Mouse (Mus musculus): ENCODE data around the gene Zp3. TPM values are rescaled to one million over a fixed set of nuclear protein-coding genes. Genes with fewer than 3 reads are reported as not detected.

The Zp3 gene
- 0.24 TPM in 1 of 2 replicates, not detected in the other for polyA plus RNA-seq (2015; fragmentation: Nextera tagmentation; extraction: Ambion mirVana)

GRCm38 (mm10) chr5:135979904-135980303, at the start of gene Zp3:
Zp3 (plus strand) TSS chr5:135980099.
- Histone ChIP-seq H3K9ac (replicated peaks) (no peak within 1 kb of the TSS), H3K27ac (no peak within 1 kb of the TSS), H3K9me3 (no peaks in the 10 kb centered on the region), H3K4me1 (replicated peaks) (no peaks in the 10 kb centered on the region), H3K36me3 (no peaks in the 10 kb centered on the region), H3K4me2 (replicated peaks) (no peak within 1 kb of the TSS), H3K27me3 (no peaks in the 10 kb centered on the region), H3K4me3 (replicated peaks) (no peak within 1 kb of the TSS)
- ATAC-seq = no peak
- 78% methylated on average over 8 of the region's 8 CpGs for WGBS

DNA sequence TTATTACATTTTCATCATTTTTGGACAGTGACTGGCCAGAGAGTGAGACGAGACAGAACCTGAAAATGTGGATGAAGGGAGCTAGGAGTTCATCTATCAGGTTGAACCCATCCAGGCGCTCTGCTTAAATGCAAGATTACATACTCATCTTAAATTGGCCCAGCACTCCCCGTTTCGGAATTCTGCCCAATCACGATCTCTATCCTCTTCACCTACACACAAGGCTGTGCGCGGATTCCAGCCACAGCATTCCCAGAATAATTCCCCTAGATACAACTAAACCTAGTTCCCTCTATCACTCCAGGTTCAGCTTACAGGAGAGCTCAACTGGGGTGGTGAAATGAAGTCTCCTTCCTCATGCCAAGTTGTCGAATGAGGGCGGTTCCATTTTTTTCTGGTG, 48.4 kb upstream of the Zp3 start:
- peak overlapping the region; percentile 92 for H3K4me3 ChIP-seq (replicated peaks)
- H3K36me3 ChIP-seq = peaks cover 55% of the 10 kb centered on the region
- H3K4me1 ChIP-seq (replicated peaks) = peaks cover 66% of the 10 kb centered on the region
- H3K9ac ChIP-seq (replicated peaks) = peak overlapping the region; percentile 17; the same call in 1 of the 2 replicates
- peak overlapping the region; percentile 67 for H3K4me2 ChIP-seq (replicated peaks)
- H3K27me3 ChIP-seq = no peaks in the 10 kb centered on the region
- no peaks in the 10 kb centered on the region for H3K9me3 ChIP-seq
- WGBS = 93% methylated on average over 9 of the region's 9 CpGs
- ATAC-seq = no peak
- H3K27ac ChIP-seq = no peak overlapping the region

DNA sequence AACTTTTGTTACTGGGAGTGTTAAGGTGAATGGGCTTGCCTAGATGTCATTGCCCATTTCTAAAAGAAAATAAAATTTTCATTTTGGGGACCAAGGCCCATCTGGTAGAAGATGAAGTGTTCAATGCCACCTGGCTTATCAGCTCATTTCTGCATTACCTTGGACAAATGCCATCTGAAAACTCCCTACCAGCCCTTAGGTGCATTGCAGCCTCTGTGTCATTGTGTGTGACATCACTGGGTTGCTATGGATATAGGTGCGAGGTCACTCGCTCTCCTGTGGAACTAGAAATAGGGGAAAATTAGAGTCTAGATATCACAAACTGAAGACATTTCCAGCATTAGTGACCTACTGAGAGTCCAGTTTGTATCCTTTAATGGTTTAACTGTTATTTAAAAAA, 47.5 kb upstream of the Zp3 start:
- WGBS = 70% methylated on average over 2 of the region's 2 CpGs
- no peak for ATAC-seq
- H3K27me3 ChIP-seq = no peaks in the 10 kb centered on the region
- H3K27ac ChIP-seq = no peak overlapping the region
- peak overlapping the region; percentile 67 for H3K4me2 ChIP-seq (replicated peaks)
- H3K4me3 ChIP-seq (replicated peaks) = peak overlapping the region; percentile 92
- peak overlapping the region; percentile 49 for H3K9ac ChIP-seq (replicated peaks)
- peaks cover 47% of the 10 kb centered on the region for H3K36me3 ChIP-seq
- peaks cover 58% of the 10 kb centered on the region for H3K4me1 ChIP-seq (replicated peaks)
- no peaks in the 10 kb centered on the region for H3K9me3 ChIP-seq

DNA sequence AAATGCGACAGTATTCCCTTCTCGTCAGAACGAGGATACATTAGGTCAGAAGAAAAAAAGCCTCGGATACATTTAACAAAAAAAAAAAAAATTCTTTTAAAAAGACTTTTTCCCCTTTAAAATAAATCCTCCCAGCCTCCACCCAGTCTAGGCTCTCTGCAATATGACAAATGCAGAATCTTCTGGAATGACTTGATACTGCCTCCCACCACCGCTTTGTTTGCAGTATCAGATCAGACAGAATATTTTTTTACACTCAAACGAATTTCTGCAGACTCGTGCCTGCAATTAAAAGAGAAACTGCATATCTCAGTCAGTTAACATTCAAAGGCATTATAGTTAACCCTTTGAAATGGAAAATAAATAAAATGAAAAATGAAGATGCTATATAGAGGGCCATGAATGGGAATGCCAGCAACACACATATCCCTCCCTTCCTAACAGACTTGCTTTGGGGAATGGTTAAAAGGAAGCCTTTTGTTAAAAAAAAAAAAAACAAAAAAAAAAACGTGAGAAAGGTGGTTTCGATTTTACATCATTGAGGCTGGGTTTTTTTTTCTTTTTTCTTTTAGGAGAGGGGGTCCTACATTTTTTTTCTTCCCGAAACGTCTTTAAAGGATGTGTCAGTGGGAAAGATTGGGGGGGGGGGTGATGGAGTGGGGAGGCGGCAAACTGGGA, 46.5 kb upstream of the Zp3 start:
- Histone ChIP-seq H3K27ac (peak overlapping the region; percentile 99), H3K36me3 (peaks cover 38% of the 10 kb centered on the region), H3K9ac (replicated peaks) (peak overlapping the region; percentile 98), H3K4me3 (replicated peaks) (peak overlapping the region; percentile 92), H3K9me3 (no peaks in the 10 kb centered on the region), H3K27me3 (no peaks in the 10 kb centered on the region), H3K4me1 (replicated peaks) (peaks cover 51% of the 10 kb centered on the region), H3K4me2 (replicated peaks) (peak overlapping the region; percentile 67)
- 13% methylated on average over 12 of the region's 12 CpGs for WGBS
- ATAC-seq = no peak

DNA sequence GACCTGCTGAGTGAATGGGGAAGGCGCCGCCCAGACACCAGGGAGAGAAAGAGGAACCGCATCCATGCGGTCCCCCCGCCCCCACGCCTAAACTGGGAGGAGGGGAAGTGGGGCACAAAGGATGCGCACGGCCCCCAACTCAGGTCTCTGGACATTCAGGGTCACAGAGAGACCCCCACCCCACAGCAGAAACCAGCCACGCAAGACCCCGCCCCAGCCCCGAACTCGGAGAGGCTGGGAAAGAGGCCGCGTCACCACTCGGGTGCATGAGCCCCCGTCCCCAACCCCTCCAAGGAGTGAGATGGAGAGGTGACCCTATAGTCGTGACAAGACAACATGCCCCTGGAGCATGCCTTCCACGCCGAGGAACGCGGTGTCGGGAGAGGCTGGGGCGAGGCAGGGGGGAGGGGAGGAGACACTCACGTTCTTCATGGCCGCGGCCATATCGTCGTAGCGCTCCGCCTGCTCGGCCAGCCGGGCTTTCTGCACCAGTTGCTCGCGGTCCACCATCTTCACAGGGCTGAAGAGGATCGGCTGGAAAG, 45.9 kb upstream of the Zp3 start:
- H3K4me2 ChIP-seq (replicated peaks) = peak overlapping the region; percentile 67
- peak overlapping the region; percentile 98 for H3K9ac ChIP-seq (replicated peaks)
- peak overlapping the region; percentile 99 for H3K27ac ChIP-seq
- peaks cover 33% of the 10 kb centered on the region for H3K36me3 ChIP-seq
- no peaks in the 10 kb centered on the region for H3K9me3 ChIP-seq
- ATAC-seq = peak; percentile 76
- WGBS = 2% methylated on average over 33 of the region's 35 CpGs
- H3K4me1 ChIP-seq (replicated peaks) = peaks cover 46% of the 10 kb centered on the region
- no peaks in the 10 kb centered on the region for H3K27me3 ChIP-seq
- peak overlapping the region; percentile 92 for H3K4me3 ChIP-seq (replicated peaks)

DNA sequence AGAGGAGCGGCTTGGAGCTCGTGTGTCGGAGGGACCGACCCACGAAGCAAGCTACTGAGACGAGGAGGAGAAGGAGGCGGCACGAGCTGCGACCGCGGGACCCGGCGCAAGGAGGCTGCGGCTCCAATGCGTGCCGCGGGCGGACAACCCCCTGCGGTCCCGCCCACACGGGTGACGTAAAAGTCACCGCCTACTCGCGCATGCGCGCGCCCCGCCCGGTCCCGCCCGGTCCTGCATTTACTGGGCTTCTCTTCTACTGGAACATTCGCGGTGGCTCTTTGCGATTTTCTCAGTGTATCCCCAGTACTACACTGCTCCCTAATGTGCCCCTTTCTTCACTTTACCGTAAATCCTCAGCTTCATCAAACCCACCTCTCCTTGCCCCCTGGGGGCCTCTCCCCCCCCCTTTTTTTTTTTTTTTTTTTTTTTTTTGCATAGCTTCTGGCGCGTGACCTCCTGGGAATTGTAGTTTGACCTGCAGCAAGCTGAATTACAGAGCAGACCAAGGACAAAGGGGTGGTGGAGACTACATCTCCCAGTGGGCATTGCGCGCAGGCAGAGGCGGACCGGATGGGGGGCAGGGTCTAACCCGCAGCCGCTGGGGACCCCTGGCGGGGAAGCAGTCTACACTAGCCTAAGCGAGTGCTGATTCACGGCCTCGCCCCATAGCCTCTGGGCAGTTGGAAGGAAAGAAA, 45.3 kb upstream of the Zp3 start, which contains the start of gene Ywhag:
TSS of gene Ywhag (minus strand) at position 136 of the 695 bp plus-strand sequence.
- under 1% methylated on average over 48 of the region's 48 CpGs for WGBS

DNA sequence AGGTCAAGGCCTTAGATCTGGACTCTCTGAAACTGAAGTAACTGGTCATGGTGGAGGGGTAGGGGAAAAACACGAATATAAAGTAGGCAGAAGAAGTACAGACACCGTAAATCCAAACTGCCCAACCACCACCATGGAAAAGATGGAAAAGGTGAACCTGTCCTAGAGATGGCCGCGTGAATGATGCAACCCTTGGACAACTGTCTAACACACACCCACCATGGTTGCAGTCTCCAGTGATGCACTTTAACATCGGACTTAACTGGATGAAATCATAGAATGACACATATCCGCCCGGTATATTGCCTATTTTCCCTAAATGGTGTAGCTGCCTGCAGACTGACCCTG, 44.7 kb upstream of the Zp3 start:
- H3K36me3 ChIP-seq = peaks cover 21% of the 10 kb centered on the region
- H3K27ac ChIP-seq = peak overlapping the region; percentile 99
- no peak for ATAC-seq
- no peaks in the 10 kb centered on the region for H3K27me3 ChIP-seq
- 48% methylated on average over 7 of the region's 7 CpGs for WGBS
- peak overlapping the region; percentile 92 for H3K4me3 ChIP-seq (replicated peaks)
- peaks cover 34% of the 10 kb centered on the region for H3K4me1 ChIP-seq (replicated peaks)
- H3K9ac ChIP-seq (replicated peaks) = peak overlapping the region; percentile 98; the same call in 1 of the 2 replicates
- peak overlapping the region; percentile 67 for H3K4me2 ChIP-seq (replicated peaks)
- no peaks in the 10 kb centered on the region for H3K9me3 ChIP-seq

More for the DNA sequence above, 45.3 kb upstream of the Zp3 start, which contains the start of gene Ywhag:
- Histone ChIP-seq H3K27ac (peak within 1 kb of the TSS; percentile 99), H3K9me3 (no peaks in the 10 kb centered on the region), H3K36me3 (peaks cover 26% of the 10 kb centered on the region), H3K9ac (replicated peaks) (peak within 1 kb of the TSS; percentile 98), H3K4me3 (replicated peaks) (peak within 1 kb of the TSS; percentile 92), H3K4me1 (replicated peaks) (peaks cover 40% of the 10 kb centered on the region), H3K27me3 (no peaks in the 10 kb centered on the region), H3K4me2 (replicated peaks) (peak within 1 kb of the TSS; percentile 67)
- ATAC-seq = peak; percentile 97

- H3K4me2 ChIP-seq (replicated peaks) = no peak overlapping the region
- 80% methylated on average over 6 of the region's 6 CpGs for WGBS
- H3K27me3 ChIP-seq = no peaks in the 10 kb centered on the region
- peak overlapping the region; percentile 99 for H3K27ac ChIP-seq
- ATAC-seq = no peak
- peaks cover 16% of the 10 kb centered on the region for H3K36me3 ChIP-seq
- H3K4me1 ChIP-seq (replicated peaks) = peaks cover 29% of the 10 kb centered on the region
- no peaks in the 10 kb centered on the region for H3K9me3 ChIP-seq
- H3K9ac ChIP-seq (replicated peaks) = no peak overlapping the region
- H3K4me3 ChIP-seq (replicated peaks) = no peak overlapping the region
These were observed 44.2 kb upstream of the Zp3 start for GRCm38 (mm10) chr5:135935641-135936190.

GRCm38 (mm10) chr5:135940587-135940986, 39.3 kb upstream of the Zp3 start:
- H3K4me1 ChIP-seq (replicated peaks) = peaks cover 2% of the 10 kb centered on the region
- no peaks in the 10 kb centered on the region for H3K9me3 ChIP-seq
- WGBS = 61% methylated on average over 5 of the region's 5 CpGs
- ATAC-seq = no peak
- H3K27ac ChIP-seq = no peak overlapping the region
- no peak overlapping the region for H3K4me2 ChIP-seq (replicated peaks)
- no peak overlapping the region for H3K4me3 ChIP-seq (replicated peaks)
- H3K27me3 ChIP-seq = no peaks in the 10 kb centered on the region
- no peaks in the 10 kb centered on the region for H3K36me3 ChIP-seq
- H3K9ac ChIP-seq (replicated peaks) = 0 out of 2 replicates have a peak overlapping the region, but pooled peaks have one; percentile 10

DNA sequence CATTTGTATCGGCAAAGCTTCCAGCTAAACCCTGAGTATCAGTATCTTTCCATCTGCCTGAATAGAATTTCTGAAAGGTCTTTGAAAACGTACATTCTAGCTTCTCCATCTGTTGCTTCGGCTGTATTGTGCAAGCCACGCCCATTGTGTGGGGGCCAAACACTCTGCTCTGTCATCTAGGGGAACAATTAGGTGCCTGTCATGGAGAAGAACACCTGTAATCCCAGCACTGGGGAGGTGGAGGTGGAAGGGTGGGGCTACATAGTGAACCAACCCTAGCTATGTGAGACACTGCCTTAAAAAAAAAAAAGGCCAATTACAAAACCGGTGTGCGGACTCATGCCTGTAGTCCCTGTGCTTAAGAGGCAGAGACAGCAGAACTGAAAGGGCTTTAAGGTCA, 37.2 kb upstream of the Zp3 start:
- Histone ChIP-seq H3K27me3 (no peaks in the 10 kb centered on the region), H3K4me2 (replicated peaks) (no peak overlapping the region), H3K36me3 (no peaks in the 10 kb centered on the region), H3K4me1 (replicated peaks) (peaks cover 7% of the 10 kb centered on the region), H3K4me3 (replicated peaks) (no peak overlapping the region), H3K9me3 (no peaks in the 10 kb centered on the region), H3K9ac (replicated peaks) (no peak overlapping the region), H3K27ac (no peak overlapping the region)
- no peak for ATAC-seq
- whole genome bisulfite sequencing = 70% methylated on average over 6 of the region's 6 CpGs

DNA sequence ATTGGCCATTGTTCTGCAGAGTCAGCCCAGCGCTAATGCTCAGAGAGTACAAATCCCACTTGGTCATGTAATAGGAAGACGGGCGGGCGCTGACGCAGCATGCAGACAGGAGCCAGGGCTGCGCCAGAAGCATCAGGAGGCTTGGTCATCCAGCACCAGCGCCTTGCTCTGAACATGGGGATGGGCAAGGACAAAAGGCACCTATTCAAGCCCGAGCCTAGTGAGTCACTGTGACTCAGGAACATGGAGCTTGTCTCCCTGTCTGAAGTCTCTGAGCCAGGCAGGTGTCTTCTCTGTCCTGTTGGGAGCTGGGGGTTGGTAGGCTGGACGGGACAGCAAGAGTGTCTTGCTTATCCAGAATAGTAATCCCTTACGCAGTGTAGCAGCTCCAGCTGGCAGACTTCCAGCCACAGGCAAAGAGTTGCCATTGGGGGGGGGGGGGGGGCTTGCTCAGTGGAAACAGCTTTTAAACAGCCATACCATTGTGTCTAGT, 33.9 kb upstream of the Zp3 start:
- Histone ChIP-seq H3K9me3 (no peaks in the 10 kb centered on the region), H3K27ac (peak overlapping the region; percentile 31; the same call in 1 of the 2 replicates), H3K4me1 (replicated peaks) (peaks cover 7% of the 10 kb centered on the region), H3K27me3 (no peaks in the 10 kb centered on the region), H3K9ac (replicated peaks) (0 out of 2 replicates have a peak overlapping the region, but pooled peaks have one; percentile 7), H3K36me3 (no peaks in the 10 kb centered on the region), H3K4me3 (replicated peaks) (no peak overlapping the region), H3K4me2 (replicated peaks) (peak overlapping the region; percentile 25; the same call in 1 of the 2 replicates)
- 46% methylated on average over 10 of the region's 10 CpGs for WGBS
- ATAC-seq = peak; percentile 76

All from midbrain, embryonic 13.5 days (tissue).